Mouse (Mus musculus): ENCODE results near the gene Rccd1. TPM values are rescaled to one million over a fixed set of nuclear protein-coding genes. Genes with fewer than 3 reads are reported as not detected.

Rccd1 gene
- polyA plus RNA-seq, 1 experiment from 2014 or later, result 7.5 TPM

- no peaks in the 10 kb centered on the region for H3K9me3 ChIP-seq (replicated peaks; ENCODE audit: control insufficient read depth, low read length)
- 35% methylated on average over 4 of the region's 4 CpGs for WGBS
- peak overlapping the region; percentile 78 for H3K4me2 ChIP-seq (ENCODE audit: low read depth, low read length)
- H3K27me3 ChIP-seq (ENCODE audit: control insufficient read depth, insufficient read depth, low read length), result no peaks in the 10 kb centered on the region
- peaks cover 2% of the 10 kb centered on the region; the same call in 1 of the 2 replicates for H3K4me1 ChIP-seq (ENCODE audit: control insufficient read depth, insufficient read depth, low read length)
- no peak overlapping the region for H3K27ac ChIP-seq (replicated peaks; ENCODE audit: low read depth, low read length)
- peak; percentile 44 for DNase-seq (ENCODE audit: low spot score)
- peaks cover 7% of the 10 kb centered on the region; the same call in 1 of the 2 replicates for H3K36me3 ChIP-seq (replicated peaks; ENCODE audit: control insufficient read depth, insufficient read depth, low read depth, low read length)
- H3K9ac ChIP-seq (replicated peaks; ENCODE audit: low read length), result peak overlapping the region; percentile 86
- peak overlapping the region; percentile 91 for H3K4me3 ChIP-seq (ENCODE audit: low read depth, low read length)
- no peak for ATAC-seq (replicated peaks; ENCODE audit: insufficient number of reproducible peaks, low FRiP score, low TSS enrichment, low read depth)
Measured at GRCm38 (mm10) chr7:80369967-80370431, 45.7 kb upstream of the Rccd1 start.

GRCm38 (mm10) chr7:80369461-80369860, 45.2 kb upstream of the Rccd1 start:
- ATAC-seq (replicated peaks; ENCODE audit: insufficient number of reproducible peaks, low FRiP score, low TSS enrichment, low read depth), result no peak
- H3K4me3 ChIP-seq (ENCODE audit: low read depth, low read length), result no peak overlapping the region

DNA sequence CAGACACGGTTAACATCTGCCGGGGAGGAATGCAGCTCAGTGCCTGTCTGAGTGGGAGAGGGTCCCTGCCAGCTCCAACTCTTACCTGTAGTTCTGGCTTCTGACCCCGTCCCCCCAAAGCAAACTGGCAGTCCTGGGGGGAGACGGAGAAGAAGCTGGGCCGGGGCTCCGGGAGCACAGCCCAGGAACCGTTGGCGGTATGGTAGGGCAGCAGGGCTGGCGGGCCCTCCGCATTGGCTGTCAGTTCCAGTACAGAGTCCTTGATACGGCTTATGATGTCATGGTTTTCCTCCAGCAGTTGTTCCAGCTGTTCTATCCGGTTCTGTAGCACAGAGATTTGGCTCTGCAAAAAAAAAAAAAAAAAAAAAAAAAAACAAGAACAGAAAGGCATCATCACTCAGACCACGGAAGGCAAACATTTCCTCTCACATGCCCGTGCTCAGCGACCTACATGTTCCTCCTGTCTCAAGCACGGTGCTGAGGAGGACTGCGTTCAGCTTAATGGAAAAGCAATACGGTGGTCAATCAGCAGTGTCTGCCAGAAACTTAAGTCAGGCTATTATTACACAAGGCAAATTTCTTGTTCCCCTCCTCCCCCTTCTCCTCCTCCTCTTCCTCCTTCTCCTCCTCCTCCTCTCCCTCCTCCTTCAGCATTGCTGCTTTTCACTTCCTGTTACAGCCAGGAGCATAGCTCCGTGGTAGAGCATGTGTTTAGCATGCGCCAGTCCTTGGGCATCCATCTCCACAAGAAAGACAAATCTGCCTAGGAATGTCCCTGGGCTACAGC, 44.6 kb upstream of the Rccd1 start:
- ATAC-seq (replicated peaks; ENCODE audit: insufficient number of reproducible peaks, low FRiP score, low TSS enrichment, low read depth) (no peak), DNase-seq (ENCODE audit: low spot score) (no peak)
- Histone ChIP-seq H3K4me1 (ENCODE audit: control insufficient read depth, insufficient read depth, low read length) (peaks cover 2% of the 10 kb centered on the region; the same call in 1 of the 2 replicates), H3K4me2 (ENCODE audit: low read depth, low read length) (no peak overlapping the region), H3K36me3 (replicated peaks; ENCODE audit: control insufficient read depth, insufficient read depth, low read depth, low read length) (peaks cover 7% of the 10 kb centered on the region; the same call in 1 of the 2 replicates), H3K27ac (replicated peaks; ENCODE audit: low read depth, low read length) (no peak overlapping the region), H3K4me3 (ENCODE audit: low read depth, low read length) (no peak overlapping the region), H3K27me3 (ENCODE audit: control insufficient read depth, insufficient read depth, low read length) (no peaks in the 10 kb centered on the region), H3K9ac (replicated peaks; ENCODE audit: low read length) (no peak overlapping the region), H3K9me3 (replicated peaks; ENCODE audit: control insufficient read depth, low read length) (no peaks in the 10 kb centered on the region)
- 86% methylated on average over 20 of the region's 20 CpGs for WGBS

More at GRCm38 (mm10) chr7:80369461-80369860, 45.2 kb upstream of the Rccd1 start:
- Histone ChIP-seq H3K4me1 (ENCODE audit: control insufficient read depth, insufficient read depth, low read length) (peaks cover 2% of the 10 kb centered on the region; the same call in 1 of the 2 replicates), H3K9ac (replicated peaks; ENCODE audit: low read length) (no peak overlapping the region), H3K9me3 (replicated peaks; ENCODE audit: control insufficient read depth, low read length) (no peaks in the 10 kb centered on the region), H3K4me2 (ENCODE audit: low read depth, low read length) (no peak overlapping the region), H3K27ac (replicated peaks; ENCODE audit: low read depth, low read length) (no peak overlapping the region), H3K27me3 (ENCODE audit: control insufficient read depth, insufficient read depth, low read length) (no peaks in the 10 kb centered on the region), H3K36me3 (replicated peaks; ENCODE audit: control insufficient read depth, insufficient read depth, low read depth, low read length) (peaks cover 7% of the 10 kb centered on the region; the same call in 1 of the 2 replicates)
- 60% methylated on average over 5 of the region's 5 CpGs for WGBS
- no peak for DNase-seq (ENCODE audit: low spot score)

- no peak for ATAC-seq (replicated peaks; ENCODE audit: insufficient number of reproducible peaks, low FRiP score, low TSS enrichment, low read depth)
- 91% methylated on average over 9 of the region's 9 CpGs for WGBS
- no peak for DNase-seq (ENCODE audit: low spot score)
- H3K36me3 ChIP-seq (replicated peaks; ENCODE audit: control insufficient read depth, insufficient read depth, low read depth, low read length), result peaks cover 7% of the 10 kb centered on the region; the same call in 1 of the 2 replicates
- peaks cover 2% of the 10 kb centered on the region; the same call in 1 of the 2 replicates for H3K4me1 ChIP-seq (ENCODE audit: control insufficient read depth, insufficient read depth, low read length)
- H3K9ac ChIP-seq (replicated peaks; ENCODE audit: low read length), result no peak overlapping the region
- no peaks in the 10 kb centered on the region for H3K9me3 ChIP-seq (replicated peaks; ENCODE audit: control insufficient read depth, low read length)
- H3K4me2 ChIP-seq (ENCODE audit: low read depth, low read length), result no peak overlapping the region
- no peak overlapping the region for H3K4me3 ChIP-seq (ENCODE audit: low read depth, low read length)
- H3K27ac ChIP-seq (replicated peaks; ENCODE audit: low read depth, low read length), result no peak overlapping the region
- H3K27me3 ChIP-seq (ENCODE audit: control insufficient read depth, insufficient read depth, low read length), result no peaks in the 10 kb centered on the region
Measured at GRCm38 (mm10) chr7:80368009-80368408, 43.8 kb upstream of the Rccd1 start.

GRCm38 (mm10) chr7:80367232-80367631, 43.0 kb upstream of the Rccd1 start:
- DNase-seq (ENCODE audit: low spot score), result no peak
- peaks cover 7% of the 10 kb centered on the region; the same call in 1 of the 2 replicates for H3K36me3 ChIP-seq (replicated peaks; ENCODE audit: control insufficient read depth, insufficient read depth, low read depth, low read length)

GRCm38 (mm10) chr7:80365759-80366158, 41.5 kb upstream of the Rccd1 start:
- Histone ChIP-seq H3K36me3 (replicated peaks; ENCODE audit: control insufficient read depth, insufficient read depth, low read depth, low read length) (peaks cover 11% of the 10 kb centered on the region; the same call in 1 of the 2 replicates), H3K27ac (replicated peaks; ENCODE audit: low read depth, low read length) (no peak overlapping the region), H3K9ac (replicated peaks; ENCODE audit: low read length) (no peak overlapping the region), H3K9me3 (replicated peaks; ENCODE audit: control insufficient read depth, low read length) (no peaks in the 10 kb centered on the region), H3K4me3 (ENCODE audit: low read depth, low read length) (no peak overlapping the region), H3K4me1 (ENCODE audit: control insufficient read depth, insufficient read depth, low read length) (peaks cover 2% of the 10 kb centered on the region; the same call in 1 of the 2 replicates), H3K4me2 (ENCODE audit: low read depth, low read length) (no peak overlapping the region), H3K27me3 (ENCODE audit: control insufficient read depth, insufficient read depth, low read length) (no peaks in the 10 kb centered on the region)
- 84% methylated on average over 2 of the region's 2 CpGs for WGBS
- ATAC-seq (replicated peaks; ENCODE audit: insufficient number of reproducible peaks, low FRiP score, low TSS enrichment, low read depth) (no peak), DNase-seq (ENCODE audit: low spot score) (no peak)

More at GRCm38 (mm10) chr7:80367232-80367631, 43.0 kb upstream of the Rccd1 start:
- no peak overlapping the region for H3K4me2 ChIP-seq (ENCODE audit: low read depth, low read length)
- H3K4me1 ChIP-seq (ENCODE audit: control insufficient read depth, insufficient read depth, low read length), result peaks cover 2% of the 10 kb centered on the region; the same call in 1 of the 2 replicates
- H3K27ac ChIP-seq (replicated peaks; ENCODE audit: low read depth, low read length), result no peak overlapping the region
- no peaks in the 10 kb centered on the region for H3K9me3 ChIP-seq (replicated peaks; ENCODE audit: control insufficient read depth, low read length)
- H3K9ac ChIP-seq (replicated peaks; ENCODE audit: low read length), result no peak overlapping the region
- H3K27me3 ChIP-seq (ENCODE audit: control insufficient read depth, insufficient read depth, low read length), result no peaks in the 10 kb centered on the region
- WGBS, result 91% methylated on average over 7 of the region's 7 CpGs
- ATAC-seq (replicated peaks; ENCODE audit: insufficient number of reproducible peaks, low FRiP score, low TSS enrichment, low read depth), result no peak
- no peak overlapping the region for H3K4me3 ChIP-seq (ENCODE audit: low read depth, low read length)

DNA sequence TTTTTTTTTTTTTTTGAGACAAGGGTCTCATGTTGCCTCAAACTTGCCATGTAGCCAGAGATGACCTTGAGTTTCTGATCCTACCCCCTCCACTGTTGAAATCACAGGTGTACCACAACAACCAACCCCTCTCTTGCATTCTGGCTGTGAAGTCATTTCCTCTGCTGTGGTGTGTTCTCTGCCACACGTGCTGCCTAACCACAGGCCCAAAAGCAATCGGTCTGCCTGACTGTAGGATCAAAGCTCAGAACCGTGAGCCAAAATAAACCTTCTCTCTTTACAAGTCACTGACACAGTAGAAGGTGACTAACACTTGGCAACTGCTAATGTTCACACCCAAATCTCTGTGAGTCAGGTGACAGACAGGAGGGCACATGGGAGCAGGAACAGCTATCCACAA, 36.2 kb upstream of the Rccd1 start:
- Histone ChIP-seq H3K4me1 (ENCODE audit: control insufficient read depth, insufficient read depth, low read length) (no peaks in the 10 kb centered on the region), H3K9me3 (replicated peaks; ENCODE audit: control insufficient read depth, low read length) (no peaks in the 10 kb centered on the region), H3K4me2 (ENCODE audit: low read depth, low read length) (no peak overlapping the region), H3K9ac (replicated peaks; ENCODE audit: low read length) (no peak overlapping the region), H3K4me3 (ENCODE audit: low read depth, low read length) (no peak overlapping the region), H3K27me3 (ENCODE audit: control insufficient read depth, insufficient read depth, low read length) (no peaks in the 10 kb centered on the region), H3K27ac (replicated peaks; ENCODE audit: low read depth, low read length) (no peak overlapping the region), H3K36me3 (replicated peaks; ENCODE audit: control insufficient read depth, insufficient read depth, low read depth, low read length) (peaks cover 4% of the 10 kb centered on the region)
- no peak for ATAC-seq (replicated peaks; ENCODE audit: insufficient number of reproducible peaks, low FRiP score, low TSS enrichment, low read depth)
- WGBS, result 75% methylated on average over 3 of the region's 3 CpGs
- no peak for DNase-seq (ENCODE audit: low spot score)

GRCm38 (mm10) chr7:80358039-80358438, 33.8 kb upstream of the Rccd1 start:
- H3K4me3 ChIP-seq (ENCODE audit: low read depth, low read length), result no peak overlapping the region
- DNase-seq (ENCODE audit: low spot score) (no peak), ATAC-seq (replicated peaks; ENCODE audit: insufficient number of reproducible peaks, low FRiP score, low TSS enrichment, low read depth) (no peak)
- no peaks in the 10 kb centered on the region for H3K4me1 ChIP-seq (ENCODE audit: control insufficient read depth, insufficient read depth, low read length)
- H3K9ac ChIP-seq (replicated peaks; ENCODE audit: low read length), result 0 out of 2 replicates have a peak overlapping the region, but pooled peaks have one; percentile 28
- H3K9me3 ChIP-seq (replicated peaks; ENCODE audit: control insufficient read depth, low read length), result no peaks in the 10 kb centered on the region
- H3K4me2 ChIP-seq (ENCODE audit: low read depth, low read length), result no peak overlapping the region
- H3K36me3 ChIP-seq (replicated peaks; ENCODE audit: control insufficient read depth, insufficient read depth, low read depth, low read length), result peaks cover 8% of the 10 kb centered on the region
- H3K27ac ChIP-seq (replicated peaks; ENCODE audit: low read depth, low read length), result no peak overlapping the region
- 78% methylated on average over 4 of the region's 4 CpGs for WGBS
- no peaks in the 10 kb centered on the region for H3K27me3 ChIP-seq (ENCODE audit: control insufficient read depth, insufficient read depth, low read length)

Data from embryonic facial prominence, embryonic 11.5 days (tissue).